Mouse (Mus musculus) granulocyte monocyte progenitor cell, adult 5-6 weeks (primary cell): ENCODE results near the gene Kcnj6. TPM values are rescaled to one million over a fixed set of nuclear protein-coding genes. Genes with fewer than 3 reads are reported as not detected.
A peak's percentile ranks its signal among the peaks of the same experiment; 100 is the strongest.
"Not testable (repeated sequence)": the region's sequence is repeated elsewhere in the genome, so short reads cannot be mapped to it uniquely, and the experiment has no call there.

Experiments
- ATAC-seq: replicated peaks from 2 replicates; pipeline ENCODE4 v1.8.0; 2016; ENCODE audit warnings: mild to moderate bottlenecking, moderate TSS enrichment, inconsistent platforms; ENCODE audit not compliant: poor library complexity, severe bottlenecking
- total RNA-seq, 2 experiments: library from RNA; stranded (forward) in 1 of 2; stranded (reverse) in 1 of 2; fragments of 200-712, 200-1000 nt in 1 of 2; fragments of >200 nt in 1 of 2; fragmentation: Nextera tagmentation in 1 of 2; gene quantifications; 2 replicates each; pipeline ENCODE4 v1.2.3; 2014 to 2017

The Kcnj6 gene
- total RNA-seq, 2 experiments from 2014 or later: not detected

GRCm38 (mm10) chr16:94863475-94863874 lies 134.0 kb downstream of the Kcnj6 start:
- ATAC-seq: peak; percentile 70

DNA sequence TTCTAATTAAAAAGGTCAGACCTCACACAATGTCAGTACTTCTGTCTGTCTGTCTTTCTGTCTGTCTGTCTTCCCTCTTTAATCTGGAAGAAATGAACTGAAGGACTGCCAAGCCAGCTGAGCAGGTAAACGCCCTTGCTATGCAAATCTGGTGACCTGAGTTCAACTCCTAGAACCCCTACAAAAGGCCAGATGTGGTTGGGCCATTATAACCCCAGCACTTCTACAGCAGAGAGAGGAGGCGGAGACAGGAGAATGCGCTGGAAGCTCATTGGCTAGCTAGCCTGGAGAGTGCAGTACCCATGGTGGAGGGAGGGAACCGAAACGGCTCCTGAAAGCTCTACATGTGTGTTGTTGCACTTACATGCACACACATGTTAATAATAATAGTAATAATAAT lies 141.5 kb downstream of the Kcnj6 start:
- ATAC-seq: no peak

GRCm38 (mm10) chr16:94852407-94853160 lies 144.9 kb downstream of the Kcnj6 start:
- no peak for ATAC-seq

GRCm38 (mm10) chr16:94850393-94850792 lies 147.1 kb downstream of the Kcnj6 start:
- ATAC-seq: no peak

- peak; percentile 14 for ATAC-seq
Measured at GRCm38 (mm10) chr16:94845996-94846395, 151.5 kb downstream of the Kcnj6 start.

GRCm38 (mm10) chr16:94844769-94845168 lies 152.7 kb downstream of the Kcnj6 start:
- ATAC-seq: no peak

GRCm38 (mm10) chr16:94839398-94839797 lies 158.1 kb downstream of the Kcnj6 start:
- ATAC-seq: no peak

DNA sequence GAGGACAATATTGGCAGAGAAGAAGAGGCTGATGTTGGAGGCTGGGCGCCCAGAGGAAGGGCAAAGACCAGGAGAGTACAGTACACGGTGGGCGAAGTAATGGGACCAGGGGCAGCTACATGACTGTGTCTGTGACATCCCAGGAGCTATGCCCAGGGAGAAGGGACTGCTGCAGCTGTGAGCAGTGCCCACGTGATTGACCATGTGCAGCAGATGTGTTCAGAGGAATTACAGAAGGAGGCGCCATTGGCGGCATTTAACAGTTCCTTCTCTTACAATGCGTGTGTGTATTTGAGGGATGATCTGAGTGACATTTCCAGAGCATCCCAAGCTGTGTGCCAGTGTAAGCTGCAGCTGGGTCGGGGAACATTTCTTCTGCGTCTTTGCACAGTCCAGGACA lies 159.6 kb downstream of the Kcnj6 start:
- no peak for ATAC-seq

GRCm38 (mm10) chr16:94834502-94834901 lies 163.0 kb downstream of the Kcnj6 start:
- ATAC-seq: no peak

DNA sequence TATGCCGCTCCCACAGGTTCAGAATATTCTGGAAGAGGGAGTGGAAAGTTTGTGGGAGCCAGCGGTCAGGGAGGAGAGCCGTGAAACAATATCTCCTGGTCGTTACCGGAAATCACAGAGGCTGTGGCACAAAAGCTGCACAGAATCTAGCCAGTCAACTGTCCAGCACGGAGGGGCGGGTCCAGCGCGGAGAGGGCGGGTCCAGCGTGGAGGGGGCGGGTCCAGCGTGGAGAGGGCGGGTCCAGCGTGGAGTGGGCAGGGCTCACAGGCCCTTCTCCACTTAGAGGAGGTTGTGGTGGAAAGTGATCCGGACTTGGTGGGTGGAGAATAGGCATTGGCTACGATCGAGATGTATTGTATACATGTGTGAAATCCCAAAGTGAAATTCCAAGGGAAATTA lies 169.3 kb downstream of the Kcnj6 start:
- no peak for ATAC-seq

DNA sequence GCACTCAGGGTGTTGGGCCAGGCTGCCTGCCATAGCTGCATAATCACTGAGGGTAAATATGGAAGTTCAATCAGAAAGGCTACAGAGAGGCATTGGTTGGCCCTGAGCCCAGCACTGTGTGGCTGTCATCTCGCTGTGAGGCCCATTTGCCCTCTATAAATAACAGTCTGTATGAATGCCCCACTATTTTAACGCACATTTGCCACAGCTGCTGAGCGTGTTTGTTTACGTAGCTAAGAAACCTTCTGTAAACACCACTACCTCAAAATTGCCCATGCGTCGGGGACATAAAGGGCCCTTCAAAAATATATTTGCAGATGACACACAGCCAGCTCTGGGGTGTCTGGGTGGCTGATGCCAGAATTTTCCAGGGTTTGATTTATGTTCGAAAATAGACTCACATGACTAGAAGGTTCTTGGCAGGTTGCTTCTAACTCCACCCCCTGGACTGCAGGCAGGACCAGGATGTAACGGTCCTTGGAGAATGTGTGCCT lies 170.4 kb downstream of the Kcnj6 start:
- ATAC-seq: no peak

DNA sequence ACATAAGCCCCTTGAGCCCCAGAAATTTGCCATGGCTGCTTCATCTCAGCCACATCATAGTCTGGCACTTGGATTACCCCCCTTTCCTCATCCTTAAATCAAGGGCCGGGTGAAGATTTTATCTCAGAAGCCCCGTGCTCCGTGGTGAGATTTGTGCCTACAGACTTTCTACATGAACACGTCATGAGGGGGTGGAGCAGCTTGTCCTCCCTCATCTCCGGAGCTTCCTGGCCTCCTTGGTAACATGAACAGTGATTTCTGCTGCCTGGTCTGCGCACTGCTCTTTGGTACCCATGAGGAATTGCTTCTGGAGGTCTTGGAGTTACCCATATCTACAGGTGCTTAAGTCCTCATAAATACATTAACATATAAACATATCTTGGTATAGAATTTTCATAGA lies 172.2 kb downstream of the Kcnj6 start:
- ATAC-seq: no peak

GRCm38 (mm10) chr16:94822611-94823010 lies 174.9 kb downstream of the Kcnj6 start:
- no peak for ATAC-seq

DNA sequence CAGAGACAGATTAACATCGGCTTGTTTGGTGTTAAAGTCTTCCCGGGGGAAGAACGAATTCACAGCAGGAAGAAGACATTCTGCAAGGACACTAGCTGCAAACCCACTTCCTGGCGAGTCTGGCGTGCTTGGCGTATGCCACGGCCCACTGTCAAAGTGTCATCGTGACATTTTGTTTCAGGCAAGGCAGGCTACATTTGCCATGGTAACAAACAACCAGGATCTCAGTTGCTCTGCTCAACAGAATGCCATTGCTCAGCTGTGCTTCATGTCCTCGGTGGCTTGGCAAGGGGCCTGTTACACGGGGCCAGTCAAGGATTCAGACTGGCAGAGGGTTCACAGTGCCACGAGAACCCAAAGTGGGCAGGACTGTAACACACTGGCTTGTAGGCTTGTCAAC lies 175.9 kb downstream of the Kcnj6 start:
- ATAC-seq: no peak

DNA sequence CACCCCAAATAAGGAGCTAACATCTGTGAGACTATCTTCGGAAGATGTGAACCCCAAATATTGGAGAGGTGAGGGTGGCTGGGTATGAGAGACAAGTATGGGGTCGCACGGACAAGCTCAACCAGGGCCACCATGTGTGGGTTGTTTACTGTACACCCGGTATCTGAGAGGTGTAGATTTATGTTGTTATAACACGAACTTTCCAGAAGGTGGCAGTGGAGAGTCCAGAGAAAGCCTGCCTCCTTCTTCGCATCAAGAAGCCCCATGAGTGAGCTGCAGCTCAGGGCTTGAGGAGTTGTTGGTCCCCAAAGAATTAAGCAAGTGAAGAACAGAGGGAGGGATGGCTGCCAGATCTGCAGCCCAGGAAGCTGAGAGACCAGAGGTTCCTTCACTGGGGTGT lies 181.1 kb downstream of the Kcnj6 start:
- peak; percentile 66 for ATAC-seq

- ATAC-seq: no peak
Measured at GRCm38 (mm10) chr16:94815891-94816290, 181.6 kb downstream of the Kcnj6 start.

DNA sequence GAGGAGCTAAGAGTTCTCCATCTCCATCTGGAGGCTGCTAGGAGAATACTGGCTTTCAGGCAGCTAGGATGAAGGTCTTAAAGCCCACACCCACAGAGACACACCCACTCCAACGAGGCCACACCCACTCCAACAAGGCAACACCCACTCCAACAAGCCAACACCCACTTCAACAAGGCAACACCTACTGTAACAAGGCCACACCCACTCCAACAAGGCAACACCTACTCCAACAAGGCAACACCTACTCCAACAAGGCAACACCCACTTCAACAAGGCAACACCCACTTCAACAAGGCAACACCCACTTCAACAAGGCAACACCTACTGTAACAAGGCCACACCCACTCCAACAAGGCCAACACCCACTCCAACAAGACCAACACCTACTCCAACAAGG lies 188.2 kb downstream of the Kcnj6 start:
- not testable (repeated sequence) for ATAC-seq

GRCm38 (mm10) chr16:94798241-94798640 lies 199.3 kb downstream of the Kcnj6 start:
- no peak for ATAC-seq

- no peak for ATAC-seq
Measured at GRCm38 (mm10) chr16:94797366-94797765, 200.1 kb downstream of the Kcnj6 start.

GRCm38 (mm10) chr16:94793041-94793440 lies 204.5 kb downstream of the Kcnj6 start:
- ATAC-seq: no peak

GRCm38 (mm10) chr16:94789958-94790357 lies 207.5 kb downstream of the Kcnj6 start:
- ATAC-seq: peak; percentile 88

DNA sequence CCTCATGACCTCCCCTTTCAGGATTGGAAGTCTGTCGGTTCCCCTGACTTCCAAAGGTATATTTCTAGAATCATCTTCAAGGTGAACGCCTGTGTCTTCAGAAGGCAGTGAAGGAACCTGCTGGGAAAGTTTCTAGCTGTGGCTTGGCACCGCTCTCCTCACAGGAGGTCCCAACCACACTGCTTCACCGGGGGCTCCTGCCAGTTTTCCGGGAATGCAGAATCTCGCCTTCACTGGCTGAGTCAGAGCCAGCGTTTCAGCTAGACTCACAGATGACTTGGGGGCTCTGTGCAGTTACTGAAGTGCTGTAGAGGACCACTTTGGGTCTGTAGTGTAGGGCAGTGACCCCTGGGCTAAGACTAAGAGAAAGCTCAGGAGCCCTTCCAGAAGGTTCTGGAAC lies 208.8 kb downstream of the Kcnj6 start:
- no peak for ATAC-seq
